Mouse (Mus musculus): Measurements from ENCODE around the gene Olfr99.
"Not testable (repeated sequence)": the region's sequence is repeated elsewhere in the genome, so short reads cannot be mapped to it uniquely, and the experiment has no call there.

Olfr99 gene

GRCm38 (mm10) chr17:37283360-37283759 is at the start of gene Olfr99:
Gene Olfr99, minus strand, starts transcription at chr17:37283460.
- no peak for DNase-seq (ENCODE audit: extremely low read depth, insufficient read length, low spot score)

- DNase-seq (ENCODE audit: extremely low read depth, insufficient read length, low spot score), result no peak
Observed at GRCm38 (mm10) chr17:37316954-37317353, 33.7 kb upstream of the Olfr99 start, which contains the start of gene Olfr102. Gene Olfr102, minus strand, starts transcription at chr17:37317054.

- no peak for DNase-seq (ENCODE audit: extremely low read depth, insufficient read length, low spot score)
Observed at GRCm38 (mm10) chr17:37310146-37310699, 27.0 kb upstream of the Olfr99 start.

- no peak for DNase-seq (ENCODE audit: extremely low read depth, insufficient read length, low spot score)
Observed at GRCm38 (mm10) chr17:37308483-37308882, 25.2 kb upstream of the Olfr99 start.

- DNase-seq (ENCODE audit: extremely low read depth, insufficient read length, low spot score), result no peak
Observed at GRCm38 (mm10) chr17:37304213-37304612, 21.0 kb upstream of the Olfr99 start, which contains the start of gene Olfr101. Gene Olfr101, minus strand, starts transcription at chr17:37304313.

- no peak for DNase-seq (ENCODE audit: extremely low read depth, insufficient read length, low spot score)
Observed at GRCm38 (mm10) chr17:37280331-37280730, 2.9 kb downstream of the Olfr99 start.

GRCm38 (mm10) chr17:37276573-37276972 is 6.7 kb downstream of the Olfr99 start:
- no peak for DNase-seq (ENCODE audit: extremely low read depth, insufficient read length, low spot score)

- DNase-seq (ENCODE audit: extremely low read depth, insufficient read length, low spot score), result peak; percentile 56
Observed at GRCm38 (mm10) chr17:37275626-37276248, 7.5 kb downstream of the Olfr99 start.

- DNase-seq (ENCODE audit: extremely low read depth, insufficient read length, low spot score), result peak; percentile 53
Observed at GRCm38 (mm10) chr17:37270702-37271092, 12.6 kb downstream of the Olfr99 start.

GRCm38 (mm10) chr17:37270058-37270701 is 13.1 kb downstream of the Olfr99 start, which contains the start of gene H2-M3:
Gene H2-M3, plus strand, starts transcription at chr17:37270220.
- peak; percentile 77 for DNase-seq (ENCODE audit: extremely low read depth, insufficient read length, low spot score)

GRCm38 (mm10) chr17:37263626-37264025 is 19.6 kb downstream of the Olfr99 start, which contains the start of gene Olfr98:
Gene Olfr98, minus strand, starts transcription at chr17:37263749.
- DNase-seq (ENCODE audit: extremely low read depth, insufficient read length, low spot score), result no peak

GRCm38 (mm10) chr17:37250544-37250943 is 32.7 kb downstream of the Olfr99 start:
- DNase-seq (ENCODE audit: extremely low read depth, insufficient read length, low spot score), result no peak

GRCm38 (mm10) chr17:37249460-37249859 is 33.8 kb downstream of the Olfr99 start:
- DNase-seq (ENCODE audit: extremely low read depth, insufficient read length, low spot score), result no peak

- peak; percentile 42 for DNase-seq (ENCODE audit: extremely low read depth, insufficient read length, low spot score)
Observed at GRCm38 (mm10) chr17:37246715-37247114, 36.5 kb downstream of the Olfr99 start.

GRCm38 (mm10) chr17:37242198-37242597 is 41.1 kb downstream of the Olfr99 start:
- DNase-seq (ENCODE audit: extremely low read depth, insufficient read length, low spot score), result no peak

- not testable (repeated sequence) for DNase-seq (ENCODE audit: extremely low read depth, insufficient read length, low spot score)
Observed at GRCm38 (mm10) chr17:37237230-37237629, 46.0 kb downstream of the Olfr99 start, which contains the start of gene Olfr97. Gene Olfr97, minus strand, starts transcription at chr17:37237330.

Measured in 3134 (cell line).